Mouse (Mus musculus) cerebellum, adult 9-11 months (tissue): ENCODE measurements around the gene Trim62.

Source experiments
- DNase-seq: peaks from one replicate; pipeline ENCODE4 v3.0.0; 2022

Trim62 gene

DNA sequence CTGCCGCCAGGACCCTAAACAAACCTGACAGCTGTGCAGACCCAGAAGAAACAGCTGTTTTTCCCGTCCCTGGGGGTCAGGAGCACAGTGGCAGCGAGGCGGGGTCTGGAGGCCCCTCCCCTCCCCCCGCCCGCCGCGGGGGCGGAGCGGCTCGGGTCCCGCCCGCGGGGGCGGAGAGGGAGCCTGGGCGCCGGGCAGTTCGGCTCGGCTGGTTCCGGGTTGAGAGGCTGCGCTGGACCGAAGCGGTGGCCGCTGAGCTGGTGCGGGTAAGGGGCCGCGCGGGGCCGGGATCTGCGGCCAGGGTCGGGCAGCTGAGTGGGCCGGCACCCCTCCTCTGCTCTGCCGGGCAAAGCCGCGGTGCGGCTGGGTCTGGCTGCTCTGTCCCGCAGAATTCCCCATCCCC, at the start of gene Trim62:
Trim62 (plus strand) TSS at position 202 of the 403 bp plus-strand sequence.
- peak; percentile 89 for DNase-seq

GRCm38 (mm10) chr4:128838202-128838601, 45.2 kb upstream of the Trim62 start:
- no peak for DNase-seq

- no peak for DNase-seq
These were observed 43.3 kb upstream of the Trim62 start for GRCm38 (mm10) chr4:128839811-128840738.

GRCm38 (mm10) chr4:128841259-128841658, 42.1 kb upstream of the Trim62 start:
- no peak for DNase-seq

DNA sequence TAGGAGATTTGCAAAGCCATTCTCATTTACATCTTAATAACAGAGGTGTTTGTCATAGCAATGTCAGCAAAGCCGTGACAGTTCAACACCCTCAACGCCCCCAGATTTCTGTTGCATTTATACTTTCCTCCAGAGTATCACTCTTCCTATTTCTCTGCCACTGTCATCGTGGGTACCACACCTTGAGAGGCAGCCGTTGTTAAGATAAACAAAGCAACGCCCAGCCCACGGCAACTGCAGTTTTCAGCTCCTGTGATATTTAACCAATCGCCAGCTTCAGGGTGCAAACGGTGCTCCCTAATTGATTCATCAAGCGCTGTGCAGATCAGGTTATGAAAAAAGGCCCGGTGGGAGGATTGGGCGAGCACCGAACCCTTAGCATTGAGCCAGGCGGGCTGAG, 38.8 kb upstream of the Trim62 start:
- no peak for DNase-seq

DNA sequence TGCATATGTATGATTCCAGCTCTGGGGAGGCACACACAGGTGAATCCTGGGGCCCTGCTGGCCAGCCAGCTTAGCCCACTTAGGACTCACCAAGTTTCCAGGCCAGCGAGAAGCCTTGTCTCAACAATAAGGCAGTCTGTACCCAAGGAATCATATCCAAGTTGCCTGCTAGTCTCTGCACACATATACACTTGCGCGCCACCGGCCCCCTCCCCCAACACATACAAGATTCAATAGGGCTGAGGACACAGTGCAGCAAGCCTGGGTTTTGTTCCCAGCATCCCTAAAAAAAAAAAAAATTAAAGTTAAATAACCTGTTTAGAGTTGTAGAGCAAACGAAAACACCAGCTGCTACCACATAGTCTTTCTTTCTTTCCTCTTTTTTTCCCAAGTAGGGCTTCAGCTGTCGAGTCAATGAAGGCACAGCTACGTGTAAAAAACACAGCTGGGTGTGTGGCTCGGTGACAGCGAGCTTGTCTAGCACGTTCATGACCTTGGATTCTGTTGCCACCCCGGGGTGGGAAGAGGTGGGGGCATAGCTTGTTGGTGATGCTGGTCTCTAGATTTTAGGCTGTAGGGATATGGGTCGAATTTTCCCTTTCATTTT, 37.9 kb upstream of the Trim62 start:
- DNase-seq = no peak

- DNase-seq = no peak
These were observed 34.4 kb upstream of the Trim62 start for GRCm38 (mm10) chr4:128848961-128849360.

DNA sequence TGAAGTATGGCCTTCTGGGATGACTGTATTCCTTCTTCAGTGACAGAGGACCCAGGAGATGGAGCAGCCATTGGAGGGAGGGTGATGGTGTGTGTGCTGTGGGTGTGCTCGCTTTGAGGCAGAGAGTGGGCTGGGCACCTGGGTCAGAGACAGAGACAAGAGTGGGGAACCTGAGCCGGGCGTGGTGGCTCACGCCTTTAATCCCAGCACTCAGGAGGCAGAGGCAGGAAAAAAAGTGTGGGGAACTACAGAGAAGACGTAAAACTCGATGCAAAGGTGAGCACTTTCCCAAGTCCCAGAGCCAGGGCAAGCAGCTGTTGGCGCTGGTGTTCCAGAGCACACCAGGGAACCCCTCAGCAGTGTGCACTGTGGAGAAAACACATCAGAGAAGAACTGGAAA, 33.7 kb upstream of the Trim62 start:
- DNase-seq = no peak

GRCm38 (mm10) chr4:128852266-128852887, 31.0 kb upstream of the Trim62 start:
- DNase-seq = no peak

DNA sequence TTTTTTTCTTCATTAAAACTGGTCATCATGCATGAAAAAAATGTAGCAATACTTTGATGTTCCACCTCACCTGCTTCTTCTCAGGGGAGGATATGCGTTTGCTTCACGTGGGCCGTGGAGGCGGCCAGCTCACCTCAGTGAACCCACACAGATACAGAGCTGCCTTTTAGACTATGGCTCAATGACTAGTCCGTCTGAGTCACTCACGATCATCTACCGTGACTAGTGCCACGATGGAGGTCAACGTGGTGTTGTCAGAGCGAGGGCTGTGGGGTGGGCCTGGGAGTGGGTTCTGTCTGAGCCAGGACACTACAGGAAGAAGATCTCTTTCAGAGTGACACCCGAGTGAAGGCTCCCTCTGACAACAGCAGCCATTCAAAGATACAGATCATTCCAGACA, 30.3 kb upstream of the Trim62 start:
- no peak for DNase-seq

- DNase-seq = no peak
These were observed 27.8 kb upstream of the Trim62 start for GRCm38 (mm10) chr4:128855613-128856040.

DNA sequence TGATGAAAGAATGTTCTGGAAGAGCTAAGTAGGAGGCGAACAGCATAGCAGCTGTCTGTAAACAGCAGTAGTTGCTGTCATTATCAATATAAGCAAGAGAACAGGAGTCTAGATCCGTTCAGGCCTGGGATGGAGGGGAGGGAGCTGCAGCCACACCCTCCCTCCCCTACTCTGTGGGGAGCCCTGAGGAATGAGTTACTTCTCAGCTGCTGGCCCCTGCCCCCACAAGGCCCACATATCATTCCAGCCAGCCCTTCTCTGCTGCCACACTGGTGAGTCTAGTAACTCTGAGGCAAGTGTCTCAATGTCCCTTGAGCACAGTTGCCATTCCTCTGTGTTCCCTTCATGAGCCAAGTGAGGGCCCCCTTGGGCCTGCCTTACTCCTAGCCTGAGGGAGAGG, 26.2 kb upstream of the Trim62 start:
- DNase-seq = no peak

GRCm38 (mm10) chr4:128858226-128858625, 25.2 kb upstream of the Trim62 start:
- peak; percentile 67 for DNase-seq

GRCm38 (mm10) chr4:128858878-128859277, 24.5 kb upstream of the Trim62 start:
- no peak for DNase-seq

DNA sequence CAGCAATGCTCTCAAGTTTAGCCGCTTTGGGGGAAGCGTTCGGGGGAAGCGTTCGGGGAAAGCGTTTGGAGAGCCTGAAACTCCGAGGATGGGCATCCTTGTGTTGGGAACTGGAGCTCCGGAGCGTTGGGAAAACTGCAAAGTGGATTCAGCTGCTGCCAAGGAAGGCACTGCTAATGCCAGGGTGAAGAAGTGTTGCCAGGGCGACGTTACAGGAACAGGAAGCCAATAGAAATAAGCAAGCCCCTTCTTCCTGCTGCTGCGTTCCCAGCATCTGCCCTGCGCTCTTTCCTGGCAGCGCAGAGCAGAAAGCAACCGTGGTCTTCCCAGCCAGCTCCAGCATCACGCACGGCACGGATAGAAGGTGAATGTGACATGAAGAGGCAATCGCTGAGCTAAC, 10.4 kb upstream of the Trim62 start:
- no peak for DNase-seq

GRCm38 (mm10) chr4:128874062-128874461, 9.3 kb upstream of the Trim62 start:
- DNase-seq = no peak

DNA sequence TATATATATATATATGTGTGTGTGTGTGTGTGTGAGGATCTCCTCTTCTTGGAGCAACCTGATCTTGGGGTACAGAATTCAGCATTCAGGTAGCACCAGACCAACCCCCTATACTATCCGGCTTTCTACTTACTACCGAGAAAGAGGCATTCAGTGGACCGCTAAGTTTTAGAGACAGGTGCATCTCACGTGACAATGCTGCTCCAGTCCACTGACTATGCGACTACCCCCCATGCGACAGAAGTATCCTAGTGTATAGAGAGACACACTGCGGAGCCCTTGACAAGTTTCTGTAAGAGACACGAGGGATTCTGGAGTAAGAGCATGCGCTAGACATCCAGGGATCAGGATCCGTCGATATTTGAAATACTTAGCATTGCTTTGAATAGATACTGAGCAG, 7.9 kb upstream of the Trim62 start:
- DNase-seq = no peak

DNA sequence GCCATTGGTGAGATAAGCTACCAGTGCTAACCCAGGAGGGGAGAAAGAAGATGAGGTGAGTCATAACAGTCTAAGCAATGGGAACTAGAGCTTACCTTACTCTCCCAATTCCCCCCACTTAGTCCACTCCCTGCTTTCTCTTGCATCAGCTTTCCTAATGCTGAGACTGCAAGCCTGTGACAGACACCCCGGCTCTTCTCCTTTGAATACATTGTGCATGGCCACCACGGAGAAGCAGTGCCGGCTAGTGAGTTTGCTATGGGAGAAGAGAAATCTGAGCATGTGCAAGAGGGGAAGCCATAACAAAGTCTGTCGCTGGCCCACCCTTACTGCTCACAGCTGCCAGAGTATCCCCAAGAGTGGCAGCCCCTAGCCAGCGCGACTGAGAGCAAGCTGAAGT, 5.9 kb upstream of the Trim62 start:
- no peak for DNase-seq

- no peak for DNase-seq
These were observed 4.4 kb upstream of the Trim62 start for GRCm38 (mm10) chr4:128878901-128879491.

- peak; percentile 89 for DNase-seq
These were observed 676 bp downstream of the Trim62 start for GRCm38 (mm10) chr4:128883801-128884710.

- DNase-seq = no peak
These were observed 1.3 kb downstream of the Trim62 start for GRCm38 (mm10) chr4:128884711-128885095.

GRCm38 (mm10) chr4:128885540-128885939, 2.2 kb downstream of the Trim62 start:
- peak; percentile 65 for DNase-seq
